Mouse (Mus musculus) lung, adult 2 months (tissue): Measurements from ENCODE around the gene Matn3.

Experiments
- CTCF ChIP-seq: fragments of 200-500 bp; IDR thresholded peaks from 2 replicates; pipeline ENCODE4 v1.5.1; 2011; ENCODE audit warnings: mild to moderate bottlenecking, low read length, control low read depth; ENCODE audit not compliant: insufficient read depth
- POLR2A ChIP-seq: fragments of 200-500 bp; IDR thresholded peaks from 2 replicates; pipeline ENCODE4 v1.6.1; 2011; ENCODE audit warnings: low read depth, mild to moderate bottlenecking, control low read depth, low read length, borderline replicate concordance; ENCODE audit errors: extremely low read depth

- no peak for TF ChIP-seq POLR2A
- no peak for TF ChIP-seq CTCF
These were observed 73.3 kb downstream of the Matn3 start for GRCm38 (mm10) chr12:9020986-9021385.
